21 mouse cellular contexts compared by ENCODE assay signal in the genomic region with DNA sequence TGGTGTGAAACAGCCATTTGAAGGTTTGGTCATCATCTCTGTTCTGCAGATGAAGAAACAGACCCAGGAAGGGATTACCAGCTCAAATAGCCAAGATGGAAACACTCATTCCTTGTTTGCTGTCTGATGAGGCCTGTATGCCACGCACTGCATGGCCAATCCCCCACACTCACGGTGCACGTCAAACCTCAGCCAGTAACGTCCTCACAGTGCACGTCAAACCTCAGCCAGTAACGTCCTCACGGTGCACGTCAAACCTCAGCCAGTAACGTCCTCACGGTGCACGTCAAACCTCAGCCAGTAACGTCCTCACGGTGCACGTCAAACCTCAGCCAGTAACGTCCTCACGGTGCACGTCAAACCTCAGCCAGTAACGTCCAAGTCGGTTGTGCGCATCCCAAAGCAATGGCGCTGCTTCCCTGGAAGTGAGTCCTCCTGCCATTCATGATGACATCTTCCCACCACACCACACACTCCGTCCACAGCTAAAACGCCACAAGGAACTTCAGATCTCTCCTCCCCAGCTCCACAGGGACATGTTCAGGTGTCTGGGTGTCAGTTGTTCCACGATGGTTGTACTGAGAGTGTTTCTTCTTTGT.
DNase-seq lines count a peak whose midpoint lies in the region; ATAC-seq and TF ChIP-seq lines count a peak whose summit lies in the region.
"Had no signal": no experiment of that assay in that cellular context is flagged by ENCODE, and none has a peak within 500 bp of the region (broad histone marks: within the 10 kb centered on the region; RNA-seq: fewer than 3 reads in every experiment).

No protein-coding gene starts in this region.

- intact Hi-C loops in heart, postnatal 25 days (cut with DNase I), result no loop called here

- H3K9me3 ChIP-seq in megakaryocyte, embryonic 14.5 days, result peaks cover 51% of the 10 kb centered on the region

- DNase-seq in heart, adult 11 months, result peak; percentile 68
- no peak for DNase-seq in heart, postnatal 25 days (ENCODE audit: low spot score)
- DNase-seq in testis, postnatal 14 days (ENCODE audit: low spot score), result no peak
- DNase-seq: adrenal gland, adult 2 months; adrenal gland, adult 8-10 months; adrenal gland, postnatal 10 days; adrenal gland, postnatal 14 days; adrenal gland, postnatal 25 days; adrenal gland, postnatal 36 days; B cell, adult 2 months; cerebellum, adult 11 months; cerebellum, adult 11-12 months; cerebellum, adult 18-20 months had no signal

- H3K4me1 ChIP-seq in megakaryocyte, embryonic 14.5 days, result no peaks in the 10 kb centered on the region
- H3K4me1 ChIP-seq in testis, adult 2 months (ENCODE audit: control insufficient read depth, insufficient read depth, low read length), result peaks cover 5% of the 10 kb centered on the region

- TF ChIP-seq CTCF in testis, adult 2 months (IDR thresholded peaks at IDR 0.05; ENCODE audit: control insufficient read depth, insufficient read depth, insufficient replicate concordance, low read depth, low read length), result peak; percentile 20; the same call in 1 of the 2 replicates

- H3K36me3 ChIP-seq in megakaryocyte, embryonic 14.5 days (replicated peaks; ENCODE audit: low read length), result no peaks in the 10 kb centered on the region
- H3K36me3 ChIP-seq in testis, adult 2 months (ENCODE audit: control insufficient read depth, insufficient read depth, low read length), result peaks cover 4% of the 10 kb centered on the region
- H3K36me3 ChIP-seq: G1E had no signal

- H3K4me3 ChIP-seq in megakaryocyte, embryonic 14.5 days (replicated peaks), result peak overlapping the region; percentile 81
- H3K4me3 ChIP-seq in testis, adult 2 months (ENCODE audit: control insufficient read depth, low read depth, low read length), result peak overlapping the region; percentile 94

- H3K27ac ChIP-seq in testis, adult 2 months (ENCODE audit: control insufficient read depth, insufficient read depth, low read depth, low read length), result peak overlapping the region; percentile 99

- no peaks in the 10 kb centered on the region for H3K27me3 ChIP-seq in megakaryocyte, embryonic 14.5 days (replicated peaks)
- no peaks in the 10 kb centered on the region for H3K27me3 ChIP-seq in testis, adult 2 months (ENCODE audit: control insufficient read depth, insufficient read depth, low read length)
- H3K27me3 ChIP-seq: CH12.LX had no signal

- no peak for ATAC-seq in megakaryocyte, adult 5-6 weeks (ENCODE audit: poor library complexity, severe bottlenecking)
- ATAC-seq: activated CD4-positive, CD25-positive, alpha-beta regulatory T cell, adult 4 months; CD4-positive, CD25-positive, alpha-beta regulatory T cell, adult 4 months; Patski had no signal

- TF ChIP-seq POLR2A in testis, adult 2 months (IDR thresholded peaks at IDR 0.05; ENCODE audit: control insufficient read depth, low read depth, low read length), result peak; percentile 100
